Mouse (Mus musculus): ENCODE measurements at regions not wholly inside any gene's neighbourhood (a gene's known extent, or its start where the extent isn't known, plus 50 kb on each side); places are given as distances from the start of the nearest gene placed in this dataset.
A peak's percentile ranks its signal among the peaks of the same experiment; 100 is the strongest.

GRCm38 (mm10) chrX:70089154-70089801 is 144.2 kb downstream of the 1700020N15Rik start:
- H3K4me2 ChIP-seq (ENCODE audit: low read depth, severe bottlenecking) = no peak overlapping the region
- ATAC-seq (ENCODE audit: insufficient number of reproducible peaks, low FRiP score, low TSS enrichment, low read depth) = no peak
- H3K36me3 ChIP-seq (ENCODE audit: control insufficient read depth, insufficient read depth, low read length) = no peaks in the 10 kb centered on the region
- no peaks in the 10 kb centered on the region for H3K27me3 ChIP-seq (ENCODE audit: control insufficient read depth, insufficient read depth, low read length)
- no peak overlapping the region for H3K9ac ChIP-seq (ENCODE audit: low read length)
- no peak overlapping the region for H3K4me3 ChIP-seq (ENCODE audit: low read depth, low read length)
- WGBS = 21% methylated on average over 4 of the region's 4 CpGs
- H3K9me3 ChIP-seq (ENCODE audit: control insufficient read depth, low read length) = no peaks in the 10 kb centered on the region
- peak; percentile 27 for DNase-seq (ENCODE audit: low spot score)
- H3K4me1 ChIP-seq (ENCODE audit: control insufficient read depth, insufficient read depth, low read length) = no peaks in the 10 kb centered on the region
- H3K27ac ChIP-seq (replicated peaks; ENCODE audit: low read depth, low read length) = no peak overlapping the region

GRCm38 (mm10) chrX:70094259-70094658 is 149.2 kb downstream of the 1700020N15Rik start:
- Histone ChIP-seq H3K27ac (replicated peaks; ENCODE audit: low read depth, low read length) (no peak overlapping the region), H3K9ac (ENCODE audit: low read length) (no peak overlapping the region), H3K4me3 (ENCODE audit: low read depth, low read length) (no peak overlapping the region), H3K36me3 (ENCODE audit: control insufficient read depth, insufficient read depth, low read length) (no peaks in the 10 kb centered on the region), H3K4me1 (ENCODE audit: control insufficient read depth, insufficient read depth, low read length) (no peaks in the 10 kb centered on the region), H3K27me3 (ENCODE audit: control insufficient read depth, insufficient read depth, low read length) (no peaks in the 10 kb centered on the region), H3K9me3 (ENCODE audit: control insufficient read depth, low read length) (no peaks in the 10 kb centered on the region), H3K4me2 (ENCODE audit: low read depth, severe bottlenecking) (no peak overlapping the region)
- ATAC-seq (ENCODE audit: insufficient number of reproducible peaks, low FRiP score, low TSS enrichment, low read depth) (no peak), DNase-seq (ENCODE audit: low spot score) (peak; percentile 24)
- WGBS = 39% methylated on average over 4 of the region's 4 CpGs

DNA sequence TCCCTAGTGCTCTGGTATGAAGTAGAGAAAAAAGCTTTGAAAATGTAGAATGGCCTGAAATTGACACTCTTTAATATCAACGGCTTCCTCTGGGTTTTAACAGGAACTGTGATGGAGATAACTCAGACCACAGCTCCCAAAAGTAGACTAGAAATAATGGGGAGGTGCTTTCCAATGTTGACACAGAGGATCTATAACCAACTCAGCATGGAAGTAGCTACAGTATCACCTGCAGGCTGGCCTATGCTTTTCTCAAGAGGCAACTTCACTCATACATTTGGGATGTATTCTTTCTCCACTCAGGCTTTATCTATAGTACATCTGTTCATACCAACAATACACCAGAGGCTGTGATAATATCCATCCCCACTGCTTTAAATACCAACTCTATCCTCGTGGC is 154.5 kb downstream of the 1700020N15Rik start:
- ATAC-seq (ENCODE audit: insufficient number of reproducible peaks, low FRiP score, low TSS enrichment, low read depth) = no peak
- H3K27ac ChIP-seq (replicated peaks; ENCODE audit: low read depth, low read length) = no peak overlapping the region

More for the DNA sequence above, 154.5 kb downstream of the 1700020N15Rik start:
- no peak overlapping the region for H3K4me2 ChIP-seq (ENCODE audit: low read depth, severe bottlenecking)
- no peaks in the 10 kb centered on the region for H3K9me3 ChIP-seq (ENCODE audit: control insufficient read depth, low read length)
- no peak overlapping the region for H3K9ac ChIP-seq (ENCODE audit: low read length)
- H3K27me3 ChIP-seq (ENCODE audit: control insufficient read depth, insufficient read depth, low read length) = no peaks in the 10 kb centered on the region
- no peak overlapping the region for H3K4me3 ChIP-seq (ENCODE audit: low read depth, low read length)
- DNase-seq (ENCODE audit: low spot score) = no peak
- no peaks in the 10 kb centered on the region for H3K4me1 ChIP-seq (ENCODE audit: control insufficient read depth, insufficient read depth, low read length)
- no peaks in the 10 kb centered on the region for H3K36me3 ChIP-seq (ENCODE audit: control insufficient read depth, insufficient read depth, low read length)
- 76% methylated on average over 2 of the region's 2 CpGs for WGBS

All from limb, embryonic 11.5 days (tissue).